Comparison of ENCODE assay signal across 7 mouse cellular contexts in the genomic region with DNA sequence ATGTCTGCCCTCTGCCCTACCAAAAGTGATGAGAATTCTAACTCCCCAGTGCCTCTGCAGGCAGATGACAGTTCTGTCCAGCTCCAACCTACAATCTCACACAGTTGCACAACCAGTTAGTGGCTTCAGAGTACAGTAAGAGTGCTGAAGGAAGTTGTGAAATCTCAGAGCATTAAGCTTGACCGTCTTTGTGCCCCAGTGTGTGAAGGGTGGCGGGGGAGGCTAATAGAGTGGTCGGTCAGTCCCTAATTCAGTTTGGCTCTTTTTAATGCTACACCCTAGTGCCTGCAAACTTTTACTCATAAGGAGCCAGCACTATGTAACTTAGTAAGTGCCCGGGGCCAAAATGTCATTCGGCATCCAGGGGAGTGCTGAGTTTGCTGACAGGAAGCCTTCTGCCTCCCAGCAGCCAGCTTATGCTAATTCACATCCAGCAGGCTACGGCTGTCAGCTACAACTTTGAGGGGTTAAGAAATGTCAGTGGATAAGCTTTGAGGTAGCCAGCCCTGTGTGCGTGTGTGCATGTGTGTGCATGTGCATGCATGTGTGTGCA. TPM values are rescaled to one million over a fixed set of nuclear protein-coding genes. Genes with fewer than 3 reads are reported as not detected.
DNase-seq lines count a peak whose midpoint lies in the region; ATAC-seq and TF ChIP-seq lines count a peak whose summit lies in the region.

No protein-coding gene starts in this region.

- no peak overlapping the region for H3K9ac ChIP-seq in liver, embryonic 15.5 days

- 19% methylated on average over 7 of the region's 7 CpGs for WGBS in liver, embryonic 15.5 days (ENCODE audit: insufficient replicate concordance)
- WGBS in cerebellum, adult 2 months: 27% methylated on average over 7 of the region's 7 CpGs

- peak overlapping the region; percentile 30 for H3K4me2 ChIP-seq in liver, embryonic 15.5 days

- no peak overlapping the region for H3K4me3 ChIP-seq in liver, embryonic 15.5 days (replicated peaks)
- H3K4me3 ChIP-seq in cerebellum, adult 2 months (replicated peaks; ENCODE audit: insufficient read depth, low read depth, low read length): no peak overlapping the region

- DNase-seq in 3134 (ENCODE audit: extremely low read depth, insufficient read length, low spot score): peak; percentile 61
- DNase-seq in 416B (ENCODE audit: low read depth): peak; percentile 95
- DNase-seq in heart, postnatal 14 days: peak; percentile 17 to 19
- no peak for DNase-seq in cerebellum, adult 2 months
- no peak for DNase-seq in urinary bladder, postnatal 4 days (ENCODE audit: low spot score in 2 of 2)

- TF ChIP-seq POLR2A in cerebellum, adult 2 months (IDR thresholded peaks at IDR 0.05; ENCODE audit: borderline replicate concordance, insufficient read depth, low read length): no peak

- intact Hi-C loops in heart, postnatal 14 days (cut with DNase I): loop anchor here (5.0 kb wide), 1 partner anchor 37 kb away; no protein-coding TSS in a partner anchor

- H3K9me3 ChIP-seq in liver, embryonic 15.5 days (replicated peaks): no peaks in the 10 kb centered on the region

- ATAC-seq in liver, embryonic 15.5 days (ENCODE audit: insufficient read depth): peak; percentile 69
- no peak for ATAC-seq in erythroblast, adult 5-6 weeks (replicated peaks; ENCODE audit: low FRiP score, poor library complexity, severe bottlenecking)

- no peaks in the 10 kb centered on the region for H3K27me3 ChIP-seq in liver, embryonic 15.5 days
- H3K27me3 ChIP-seq in cerebellum, adult 2 months (ENCODE audit: control insufficient read depth, insufficient read depth, low read length): no peaks in the 10 kb centered on the region

- no peaks in the 10 kb centered on the region for H3K36me3 ChIP-seq in liver, embryonic 15.5 days (replicated peaks)

- no peak for TF ChIP-seq CTCF in cerebellum, adult 2 months (IDR thresholded peaks at IDR 0.05; ENCODE audit: borderline replicate concordance, insufficient read depth, low read depth, low read length)

- H3K27ac ChIP-seq in liver, embryonic 15.5 days (replicated peaks): peak overlapping the region; percentile 74
- H3K27ac ChIP-seq in cerebellum, adult 2 months (ENCODE audit: insufficient read depth, low read length): no peak overlapping the region

- peaks cover 18% of the 10 kb centered on the region; the same call in 1 of the 2 replicates for H3K4me1 ChIP-seq in liver, embryonic 15.5 days (replicated peaks)
- no peaks in the 10 kb centered on the region for H3K4me1 ChIP-seq in cerebellum, adult 2 months (ENCODE audit: control insufficient read depth, insufficient read depth, low read length)

RNA-seq across cellular contexts. Expression of gene Anxa2, which starts 13.5 kb away (rescaled TPM):
- 100 to 1,000 TPM; 119 to 146 TPM for total RNA-seq in heart, postnatal 14 days (2021)
- polyA plus RNA-seq in liver, embryonic 15.5 days (2015; fragmentation: Nextera tagmentation; extraction: Ambion mirVana): 143 and 178 TPM in 2 replicates
- total RNA-seq in erythroblast, adult 5-6 weeks (2015; ENCODE audit: low replicate concordance): 112 and 115 TPM in 2 replicates
- total RNA-seq in erythroblast, adult 5-6 weeks (2017; ENCODE audit: low replicate concordance): 51.4 and 73.2 TPM in 2 replicates
- polyA plus RNA-seq in cerebellum, adult 2 months (2012; rRNA removed): 27.8 and 29.1 TPM in 2 replicates

RNA-seq across cellular contexts. Expression of gene Ice2, which starts 42.2 kb away (rescaled TPM):
- total RNA-seq in heart, postnatal 14 days (2021): 1 to 10 TPM; 8.6 to 8.8 TPM
- 5.7 and 6.6 TPM in 2 replicates for polyA plus RNA-seq in liver, embryonic 15.5 days (2015; fragmentation: Nextera tagmentation; extraction: Ambion mirVana)
- total RNA-seq in erythroblast, adult 5-6 weeks (2015; ENCODE audit: low replicate concordance): 3.6 and 4.6 TPM in 2 replicates
- total RNA-seq in erythroblast, adult 5-6 weeks (2017; ENCODE audit: low replicate concordance): 7.1 and 11.3 TPM in 2 replicates
- polyA plus RNA-seq in cerebellum, adult 2 months (2012; rRNA removed): 8.4 and 8.7 TPM in 2 replicates

Comparison
In these comparisons a context has a peak if more than half of its experiments do, and no peak if none do; other contexts are left out.
1. DNase-seq: peak in 3134 (single experiment), 416B (single experiment) and heart, postnatal 14 days (2 of 2); none in cerebellum, adult 2 months (0 of 2) and urinary bladder, postnatal 4 days (0 of 2).